Mouse (Mus musculus) kidney, postnatal 14 days (tissue): ENCODE measurements around the gene Ehd2.
A peak's percentile ranks its signal among the peaks of the same experiment; 100 is the strongest.

Source experiments
- DNase-seq: peaks from one replicate; pipeline ENCODE4 v3.0.0; 2022; ENCODE audit warnings: mixed read lengths

The Ehd2 gene

GRCm38 (mm10) chr7:15967312-15967711 lies at the start of gene Ehd2:
TSS of gene Ehd2 (minus strand) at chr7:15967567.
- DNase-seq = peak; percentile 86

DNA sequence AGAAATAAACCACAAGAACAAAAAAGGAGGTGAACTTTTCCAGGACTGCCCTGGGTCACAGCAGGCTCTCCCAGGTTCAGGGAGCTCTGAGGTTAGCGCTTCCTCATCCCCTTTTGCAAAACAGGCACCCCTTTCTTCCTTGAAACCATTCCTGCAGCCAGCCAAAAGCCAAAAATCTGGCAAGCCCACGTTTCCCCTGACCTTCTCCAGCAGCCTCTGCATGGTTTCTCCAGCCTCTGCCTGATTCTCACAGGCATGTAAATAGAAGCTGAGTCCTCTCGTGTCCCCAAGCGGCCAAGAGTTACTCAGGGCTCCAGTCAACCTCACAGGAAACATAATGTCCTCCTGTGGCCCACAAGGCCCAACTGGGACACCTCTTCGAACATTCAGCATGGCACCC lies 48.0 kb upstream of the Ehd2 start:
- DNase-seq = no peak

DNA sequence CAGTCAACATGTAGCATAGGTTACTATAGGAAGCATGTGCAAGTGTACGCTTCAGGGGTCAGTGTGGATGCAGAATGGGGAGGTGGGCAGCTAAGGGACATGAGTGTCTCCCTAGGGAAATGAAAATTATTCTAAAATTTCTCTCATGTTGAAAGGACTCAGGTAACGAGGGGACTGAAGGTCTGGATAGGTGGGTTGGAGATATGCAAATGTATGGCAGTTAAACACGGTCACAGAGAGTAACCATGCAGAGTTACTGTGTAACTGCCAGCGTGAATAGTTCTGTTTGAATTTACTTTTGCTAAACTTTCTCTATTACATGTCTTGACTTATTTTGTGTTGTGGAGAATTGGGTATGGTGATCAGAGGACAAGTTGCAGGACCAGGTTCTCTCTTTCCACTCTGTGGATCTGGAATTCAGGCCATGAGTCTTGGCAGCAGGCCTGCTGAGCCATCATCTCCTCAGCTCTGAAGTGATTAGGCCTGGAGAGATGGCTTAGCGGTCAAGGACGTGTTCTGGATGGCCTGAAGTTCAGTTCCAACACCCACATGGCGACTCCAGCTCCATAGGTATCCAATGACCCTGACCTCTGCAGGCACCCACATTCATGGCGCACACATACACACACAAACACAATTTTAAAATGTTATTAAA lies 47.3 kb upstream of the Ehd2 start:
- DNase-seq = peak; percentile 63

DNA sequence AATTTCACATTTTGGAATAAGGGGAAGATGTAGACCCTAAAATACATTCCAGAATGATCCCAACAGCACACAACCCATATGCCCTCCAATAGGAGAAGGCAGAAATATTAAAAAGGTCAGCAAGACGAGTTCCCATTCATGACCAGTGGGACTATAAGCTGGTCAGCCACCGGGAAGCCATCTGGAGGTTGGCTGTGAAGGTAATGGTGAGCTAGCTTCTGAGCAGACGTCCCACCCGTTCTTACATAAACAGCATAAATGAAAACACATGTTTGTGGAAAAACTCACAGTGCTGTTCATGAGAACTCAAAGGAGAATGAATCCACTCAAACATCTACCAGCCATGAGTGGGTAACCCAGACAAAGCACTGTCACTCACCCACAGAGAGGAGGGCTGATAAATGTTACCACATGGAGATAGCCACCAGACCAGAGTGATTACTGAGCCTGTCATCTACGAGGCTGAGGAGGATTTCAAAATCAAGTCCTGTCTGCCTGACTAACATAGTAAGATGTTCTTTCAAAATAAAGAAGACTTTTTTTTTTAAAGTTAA lies 46.4 kb upstream of the Ehd2 start:
- no peak for DNase-seq

- DNase-seq = peak; percentile 52
Observed at GRCm38 (mm10) chr7:16012576-16013263, 45.4 kb upstream of the Ehd2 start.

DNA sequence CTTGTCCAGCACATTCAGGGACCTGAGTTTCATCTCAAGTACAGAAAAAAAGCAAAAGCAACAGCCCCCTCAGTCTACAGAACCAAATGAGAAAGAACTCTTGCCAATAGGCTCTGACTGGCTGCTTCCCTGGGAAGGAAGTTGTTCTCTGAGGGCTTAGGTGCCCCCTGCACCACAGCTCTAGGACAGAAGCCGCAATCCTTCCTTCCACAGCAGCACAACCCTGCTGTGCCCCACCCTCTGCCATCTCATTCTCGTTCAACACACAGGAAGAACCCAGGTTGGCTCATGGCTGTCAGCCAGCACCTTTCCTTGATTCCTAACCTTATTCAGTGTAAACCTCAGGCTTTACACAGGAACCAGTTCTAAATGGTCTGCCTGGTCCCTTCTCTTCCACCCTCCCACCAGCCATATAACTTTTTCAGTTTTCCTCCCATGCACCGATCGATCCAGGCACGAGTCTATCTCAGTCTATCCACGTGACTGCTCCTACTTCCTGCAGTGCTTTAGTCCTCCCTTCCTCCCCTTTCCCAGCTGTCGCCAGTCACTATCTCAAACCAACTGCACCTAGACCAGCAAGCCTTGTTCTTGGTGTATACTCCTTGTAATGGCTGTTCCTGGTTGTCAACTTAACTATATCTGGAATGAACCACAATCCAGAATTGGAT lies 44.2 kb upstream of the Ehd2 start:
- DNase-seq = no peak

DNA sequence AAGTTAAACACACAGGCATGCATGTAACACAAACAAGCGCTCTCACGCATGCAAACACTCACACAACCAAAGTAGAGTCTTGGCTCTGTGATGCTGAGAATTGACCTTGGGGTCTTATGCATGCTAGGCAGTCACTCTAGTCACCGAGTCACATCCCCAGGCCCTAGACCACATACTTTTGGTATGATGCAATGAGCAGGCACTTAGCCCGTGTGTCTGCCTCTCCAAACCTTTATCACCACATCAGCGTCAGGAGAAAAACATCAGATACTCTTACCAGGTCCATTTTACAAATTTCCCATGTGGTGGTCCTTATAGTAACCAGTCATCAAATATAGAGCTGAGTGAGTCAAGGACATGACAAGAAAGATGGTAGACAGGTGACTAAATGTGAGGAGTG lies 43.3 kb upstream of the Ehd2 start:
- DNase-seq = no peak

DNA sequence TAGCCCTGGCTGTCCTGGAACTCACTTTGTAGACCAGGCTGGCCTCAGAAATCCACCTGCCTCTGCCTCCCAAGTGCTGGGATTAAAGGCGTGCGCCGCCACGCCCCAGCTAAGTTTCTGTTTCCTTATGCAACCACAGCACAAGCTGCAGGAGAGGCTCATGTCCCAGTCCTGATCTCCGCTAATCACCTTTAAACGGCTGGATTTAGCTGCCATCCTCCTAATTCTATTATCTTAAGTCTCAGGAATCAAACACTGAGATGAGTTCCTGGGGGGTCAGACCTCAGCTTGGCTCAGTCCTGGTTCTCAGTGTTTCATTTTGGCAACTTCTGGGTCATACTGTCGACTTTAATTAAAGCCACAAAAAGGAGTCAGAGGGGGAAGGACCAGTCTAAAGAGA lies 42.3 kb upstream of the Ehd2 start:
- no peak for DNase-seq

GRCm38 (mm10) chr7:16005020-16005419 lies 37.7 kb upstream of the Ehd2 start:
- DNase-seq = no peak

DNA sequence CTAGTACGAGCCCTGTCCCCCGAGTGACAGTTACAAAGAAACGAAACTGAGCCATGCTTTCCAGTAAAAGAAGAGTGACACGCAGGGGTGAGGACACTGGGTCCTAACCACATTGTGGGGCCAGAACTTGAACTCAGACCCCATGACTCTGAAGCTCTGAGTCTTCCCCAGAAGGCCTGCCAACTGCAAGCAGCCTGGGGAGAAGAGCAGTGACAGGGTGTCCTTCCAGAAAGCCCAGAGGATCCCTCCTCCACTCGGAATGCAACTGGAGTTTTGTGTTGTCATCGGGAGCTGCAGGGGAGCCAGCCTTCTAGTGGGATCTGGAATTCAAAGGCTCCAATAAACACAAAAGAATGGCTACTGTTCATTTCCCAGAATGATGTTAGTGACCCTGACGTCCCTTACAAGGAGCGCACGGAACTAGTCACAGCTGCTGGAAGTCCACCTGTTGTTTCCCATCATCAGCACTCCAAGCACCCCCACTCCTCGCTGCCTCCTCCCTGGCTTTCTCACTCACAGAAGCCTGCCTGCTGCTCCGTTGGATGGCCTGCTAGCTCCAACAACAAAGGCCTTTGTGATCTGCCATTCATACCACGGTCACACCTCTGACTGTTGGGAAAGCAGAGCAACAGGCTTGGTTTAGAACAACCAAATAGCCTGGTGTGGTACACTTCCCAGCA lies 37.0 kb upstream of the Ehd2 start:
- no peak for DNase-seq

- no peak for DNase-seq
Observed at GRCm38 (mm10) chr7:16003032-16003431, 35.7 kb upstream of the Ehd2 start.

DNA sequence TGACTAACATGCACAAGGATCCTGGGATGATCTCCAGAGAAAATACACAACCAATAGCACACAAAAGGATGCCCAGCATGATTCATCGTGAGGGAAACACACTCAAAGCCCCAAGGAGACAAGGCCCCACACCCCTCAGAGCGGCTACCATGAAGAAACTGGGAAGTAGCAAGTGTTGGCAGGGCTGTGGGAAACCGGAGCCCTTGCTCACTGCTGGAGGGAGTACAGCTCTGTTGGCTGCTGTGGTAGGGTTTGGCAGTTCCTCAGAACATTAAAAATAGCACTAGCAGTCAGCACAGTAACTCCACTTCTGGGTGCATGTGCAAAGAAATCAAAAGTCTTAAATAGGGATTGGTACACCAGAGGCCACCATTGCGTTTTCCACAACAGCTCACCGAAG lies 34.8 kb upstream of the Ehd2 start:
- no peak for DNase-seq

DNA sequence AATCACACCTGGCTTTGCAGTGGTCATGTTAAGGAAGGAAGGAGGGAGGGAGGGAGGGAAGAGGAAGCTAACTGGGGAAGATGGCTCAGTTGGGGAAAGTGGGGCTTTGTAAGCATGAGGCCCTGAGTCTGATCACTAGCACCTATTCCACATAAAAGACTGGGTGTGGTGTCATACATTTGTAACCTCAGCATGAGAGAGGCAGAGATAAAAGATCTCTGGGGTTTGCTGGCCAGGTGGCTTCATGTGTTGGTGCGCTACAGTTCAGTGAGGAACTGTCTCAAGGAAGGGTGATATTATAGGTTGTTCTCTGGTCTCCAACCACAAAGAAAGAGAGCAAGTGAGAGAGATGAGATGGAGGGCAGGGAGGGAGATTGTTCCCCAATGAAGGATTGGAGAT lies 34.3 kb upstream of the Ehd2 start:
- DNase-seq = no peak

GRCm38 (mm10) chr7:15993789-15994188 lies 26.4 kb upstream of the Ehd2 start:
- DNase-seq = no peak

GRCm38 (mm10) chr7:15993152-15993551 lies 25.8 kb upstream of the Ehd2 start:
- DNase-seq = peak; percentile 75

DNA sequence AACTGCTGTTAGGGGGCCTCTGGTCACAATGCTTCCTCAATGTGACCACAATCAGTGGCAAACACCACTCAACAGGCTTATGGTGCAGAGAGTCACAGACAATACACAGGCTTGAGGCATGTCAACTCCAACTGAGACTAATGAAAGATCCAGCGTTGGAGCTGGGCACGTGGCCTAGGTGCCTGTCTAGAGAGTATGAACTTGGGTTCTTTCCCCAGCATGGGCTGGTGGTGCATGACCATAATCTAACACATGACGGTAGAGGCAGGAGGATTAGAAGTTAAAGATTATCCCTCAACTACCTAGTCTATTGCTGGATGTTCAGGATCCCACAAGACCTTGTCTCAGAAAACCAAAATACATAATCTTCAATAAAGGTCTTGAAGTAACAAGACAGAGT lies 24.4 kb upstream of the Ehd2 start:
- no peak for DNase-seq

DNA sequence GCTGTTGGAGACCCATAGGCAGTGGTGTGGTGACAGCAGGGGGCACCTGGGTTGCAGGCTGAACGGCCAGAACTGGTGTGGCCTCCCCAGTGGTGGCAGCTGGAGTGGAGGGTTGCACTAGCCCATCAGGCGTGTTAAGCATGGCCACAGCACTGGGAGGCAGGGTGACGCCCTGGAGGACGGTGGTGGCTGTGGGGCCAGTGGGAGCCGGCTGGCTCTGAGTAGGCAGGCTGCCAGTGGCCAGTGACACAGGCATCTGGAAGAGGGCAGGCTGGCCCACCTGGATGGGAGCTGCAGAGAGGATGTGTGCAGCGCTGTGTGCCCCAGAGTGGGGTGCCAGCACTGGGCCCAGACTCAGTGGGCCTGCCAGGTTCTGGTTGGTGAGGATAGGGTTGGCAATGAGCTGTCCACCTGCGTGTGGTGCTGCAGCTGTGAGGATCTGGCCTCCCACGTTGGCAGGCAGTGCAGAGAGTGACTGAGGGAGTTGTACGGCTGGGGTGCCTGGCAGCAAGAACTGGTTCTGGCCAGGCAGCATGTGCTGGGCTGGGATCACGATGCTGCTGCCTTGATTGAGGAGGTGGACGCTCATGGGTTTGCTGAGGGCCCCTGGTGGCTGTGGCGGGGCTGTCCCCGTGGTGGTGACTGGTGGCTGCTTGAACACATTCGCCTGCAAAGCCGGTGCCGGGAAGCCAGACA lies 20.4 kb upstream of the Ehd2 start:
- DNase-seq = no peak

GRCm38 (mm10) chr7:15982729-15983407 lies 15.5 kb upstream of the Ehd2 start:
- DNase-seq = peak; percentile 61

GRCm38 (mm10) chr7:15981538-15981937 lies 14.2 kb upstream of the Ehd2 start:
- peak; percentile 81 for DNase-seq

- DNase-seq = peak; percentile 73
Observed at GRCm38 (mm10) chr7:15980246-15980645, 12.9 kb upstream of the Ehd2 start.

GRCm38 (mm10) chr7:15975904-15976303 lies 8.5 kb upstream of the Ehd2 start:
- peak; percentile 61 for DNase-seq

DNA sequence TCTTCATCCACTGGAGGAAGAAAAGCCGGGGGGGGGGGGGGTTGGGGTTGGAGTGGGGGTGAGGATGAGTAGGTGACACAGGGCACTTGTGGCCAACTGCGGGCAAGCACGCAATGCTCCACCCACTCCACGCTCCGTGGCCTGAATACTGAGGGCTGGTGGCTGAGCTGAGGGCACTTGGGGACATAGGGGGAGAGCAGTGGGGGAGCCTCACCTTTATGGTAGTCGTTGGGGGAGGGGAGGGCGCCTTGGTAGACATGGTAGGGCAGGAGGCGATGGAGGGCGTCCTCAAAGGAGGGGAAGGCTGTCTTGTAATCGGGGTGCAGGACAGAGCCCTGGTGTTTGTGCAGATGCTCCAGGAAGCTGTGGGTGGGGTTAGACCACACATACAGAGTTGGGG lies 8.1 kb upstream of the Ehd2 start:
- DNase-seq = no peak
